Mouse (Mus musculus) lung, postnatal 10 days (tissue): Measurements from ENCODE around the gene Htra2.

Experiments used
- DNase-seq: peaks from one replicate; pipeline ENCODE4 v3.0.0; 2021

The Htra2 gene

DNA sequence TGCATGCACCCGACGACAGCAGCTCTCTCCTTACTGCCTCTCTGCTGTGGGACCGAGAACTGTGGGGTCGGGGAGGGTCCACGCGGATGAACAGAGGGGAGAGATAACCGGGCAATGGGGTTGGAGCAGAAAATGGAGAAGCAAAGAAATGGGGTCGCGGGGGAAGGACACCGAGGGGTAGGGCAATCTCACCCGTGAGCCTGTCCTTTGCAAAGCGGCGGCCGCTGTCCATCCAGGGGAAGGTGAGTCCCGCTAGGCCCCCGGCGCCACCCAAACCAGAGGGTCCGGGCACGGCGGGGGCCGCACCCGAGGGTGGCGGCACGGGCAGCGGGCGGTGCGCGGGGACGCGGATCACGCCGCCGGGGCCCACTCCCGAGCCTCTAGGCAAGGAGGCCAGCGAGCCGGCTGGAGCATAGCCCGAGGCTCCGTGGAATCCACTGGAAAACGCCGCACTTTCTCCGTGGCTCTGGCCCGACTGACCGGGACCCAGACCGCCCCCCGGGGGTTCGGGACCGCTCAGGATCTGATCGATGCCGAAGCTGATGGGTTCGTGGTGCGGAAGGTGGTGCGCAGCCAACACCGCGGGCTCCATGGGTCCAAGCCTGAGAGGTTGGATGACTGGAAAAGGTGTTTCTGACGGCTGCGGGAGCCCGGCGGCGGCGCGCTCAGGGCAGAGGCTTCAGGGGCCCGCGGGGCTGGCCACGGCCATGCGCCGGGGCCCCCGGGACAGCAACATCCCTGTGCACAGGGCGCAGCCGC is 14.6 kb upstream of the Htra2 start:
- no peak for DNase-seq

DNA sequence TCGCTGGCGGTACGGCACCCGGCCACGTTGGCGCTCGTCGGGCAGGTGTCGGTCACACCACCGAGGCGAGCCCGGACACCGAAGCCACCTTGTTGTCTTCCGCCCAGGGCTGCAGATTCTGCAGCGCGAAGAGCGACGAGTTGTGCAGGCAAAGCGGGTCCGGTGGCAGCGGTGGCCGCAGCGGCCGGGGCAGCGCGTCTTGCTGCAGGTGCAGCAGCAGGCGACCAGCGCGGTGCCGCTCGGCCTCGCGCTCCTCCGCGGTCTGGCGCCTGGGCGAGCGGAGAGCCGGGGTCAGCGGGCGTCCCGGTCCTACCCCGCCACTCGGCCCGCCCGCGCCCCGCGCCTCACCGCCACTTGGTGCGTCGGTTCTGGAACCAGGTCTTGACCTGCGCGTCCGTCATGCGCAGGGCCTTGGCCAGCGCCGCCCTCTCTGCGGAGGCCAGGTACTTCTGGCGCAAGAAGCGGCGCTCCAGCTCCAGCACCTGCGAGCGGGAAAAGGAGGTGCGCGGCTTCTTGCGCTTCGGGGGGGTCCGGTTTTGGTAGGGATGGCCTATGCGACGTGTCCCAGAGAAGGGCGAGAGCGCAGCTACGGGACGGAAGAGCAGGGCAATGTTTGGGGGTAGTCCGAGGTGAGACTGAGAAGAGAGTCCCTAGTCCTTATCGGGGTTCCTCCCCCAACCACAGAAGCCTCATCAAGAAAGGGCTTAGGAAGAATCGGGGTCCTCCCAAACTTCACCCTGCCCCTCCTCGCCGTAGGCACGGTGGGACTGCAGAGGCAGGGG is 13.8 kb upstream of the Htra2 start:
- no peak for DNase-seq

GRCm38 (mm10) chr6:83068221-83068620 is 13.1 kb upstream of the Htra2 start:
- DNase-seq: no peak

DNA sequence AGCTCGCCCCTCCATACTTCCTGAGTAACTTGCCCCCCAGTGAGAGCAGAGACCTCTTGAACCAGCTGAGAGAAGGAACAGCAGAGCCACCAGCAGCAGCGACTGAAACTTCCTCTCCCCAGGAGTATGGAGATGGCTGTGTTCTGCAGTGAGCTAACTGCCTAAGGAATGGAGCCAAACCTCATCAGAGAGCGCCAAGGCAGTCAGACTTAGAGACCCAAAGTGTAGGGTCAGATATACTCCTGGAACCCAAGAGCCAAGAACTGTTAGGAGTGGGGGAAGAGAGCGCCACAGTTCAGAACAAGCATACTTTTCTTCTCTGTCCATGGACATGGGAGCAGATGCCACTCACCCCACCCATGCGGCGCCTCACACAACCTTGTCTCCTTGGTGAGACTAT is 11.4 kb upstream of the Htra2 start:
- no peak for DNase-seq

DNA sequence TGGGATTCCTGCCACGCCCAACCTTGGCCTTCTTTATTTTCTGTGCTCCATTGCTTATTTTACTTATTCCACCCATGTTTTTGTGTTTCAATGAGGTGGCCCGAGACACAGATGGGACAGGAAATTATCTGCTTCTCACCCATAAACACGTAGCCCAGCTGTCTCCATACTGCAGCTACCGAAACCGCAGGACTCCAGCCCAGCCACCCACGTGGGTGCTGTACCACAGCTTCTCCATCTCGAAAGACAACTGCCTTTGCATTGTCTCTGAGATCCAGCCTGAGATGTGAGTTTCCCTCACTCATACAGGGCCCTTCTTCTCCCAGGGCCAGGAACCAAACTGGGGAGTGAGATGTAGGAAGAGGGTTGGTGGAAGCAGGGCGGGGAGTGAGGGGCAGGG is 10.9 kb upstream of the Htra2 start:
- DNase-seq: no peak

GRCm38 (mm10) chr6:83058725-83059124 is 3.7 kb upstream of the Htra2 start:
- no peak for DNase-seq

- no peak for DNase-seq
Measured at GRCm38 (mm10) chr6:83057790-83058189, 2.7 kb upstream of the Htra2 start, which contains the start of gene Dqx1. Gene Dqx1 (plus strand): TSS chr6:83057844.

- DNase-seq: peak; percentile 98
Measured at GRCm38 (mm10) chr6:83054074-83054851, 810 bp downstream of the Htra2 start, which contains the start of gene Aup1. Gene Aup1 (plus strand): TSS chr6:83054521.

DNA sequence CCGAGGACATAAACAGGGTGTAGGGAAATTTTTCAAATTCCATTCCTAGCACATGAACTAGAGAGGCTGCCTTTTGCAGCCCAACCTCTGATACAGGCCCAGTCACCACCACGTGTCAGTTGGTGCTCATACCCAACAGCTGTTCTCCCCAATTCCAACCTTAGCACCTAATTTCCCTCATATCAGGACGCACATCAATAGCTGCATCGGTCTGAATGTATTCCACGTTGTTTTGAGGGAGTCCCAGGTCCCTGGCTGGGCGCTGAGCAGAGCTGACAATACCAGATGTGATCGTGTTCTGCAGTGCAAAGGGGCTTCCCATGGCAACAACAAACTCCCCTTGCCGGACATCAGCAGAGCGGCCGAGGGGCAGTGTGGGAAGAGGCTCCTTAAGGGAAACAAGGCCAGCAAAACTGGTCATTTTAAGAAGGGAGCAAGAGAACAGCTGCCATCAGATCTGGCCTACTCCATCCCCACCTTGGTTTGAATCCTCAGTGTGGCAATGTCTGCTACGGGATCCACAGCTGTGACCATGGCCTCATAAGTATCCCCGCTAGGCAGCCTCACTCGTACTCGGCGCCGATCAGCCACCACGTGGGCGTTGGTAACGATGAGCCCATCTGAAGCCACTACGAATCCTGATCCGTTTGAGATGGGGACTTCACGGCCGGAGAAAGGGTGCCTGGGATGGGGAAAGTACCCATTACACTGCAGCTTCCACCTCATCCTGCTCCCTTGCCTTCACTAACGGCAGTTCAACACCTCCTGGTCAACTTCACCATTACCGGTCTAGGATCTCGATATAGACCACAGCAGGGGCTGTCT is 1.7 kb downstream of the Htra2 start:
- DNase-seq: peak; percentile 45

- DNase-seq: no peak
Measured at GRCm38 (mm10) chr6:83049367-83049766, 5.7 kb downstream of the Htra2 start.

- no peak for DNase-seq
Measured at GRCm38 (mm10) chr6:83044742-83045141, 10.3 kb downstream of the Htra2 start.

DNA sequence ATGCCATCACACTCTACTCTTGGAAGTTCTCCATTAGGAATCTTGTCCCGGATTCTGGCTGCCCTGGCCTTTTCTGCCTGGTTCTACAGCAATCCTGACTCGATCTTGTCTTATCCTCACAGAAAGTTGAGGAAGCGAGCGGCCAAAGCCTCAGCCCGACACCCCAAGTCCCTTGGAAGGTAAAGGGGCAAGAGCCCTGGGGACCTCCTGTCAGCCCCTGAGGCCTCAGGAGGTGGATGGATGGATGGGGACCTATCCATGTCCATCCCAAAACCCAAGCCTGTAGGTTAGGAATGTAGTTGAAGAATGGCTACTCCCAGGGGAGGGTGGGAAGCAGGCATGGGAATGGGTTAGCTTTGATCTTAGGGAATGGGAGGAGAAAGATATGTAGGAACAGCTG is 11.1 kb downstream of the Htra2 start:
- no peak for DNase-seq

GRCm38 (mm10) chr6:83043561-83043960 is 11.5 kb downstream of the Htra2 start:
- no peak for DNase-seq

DNA sequence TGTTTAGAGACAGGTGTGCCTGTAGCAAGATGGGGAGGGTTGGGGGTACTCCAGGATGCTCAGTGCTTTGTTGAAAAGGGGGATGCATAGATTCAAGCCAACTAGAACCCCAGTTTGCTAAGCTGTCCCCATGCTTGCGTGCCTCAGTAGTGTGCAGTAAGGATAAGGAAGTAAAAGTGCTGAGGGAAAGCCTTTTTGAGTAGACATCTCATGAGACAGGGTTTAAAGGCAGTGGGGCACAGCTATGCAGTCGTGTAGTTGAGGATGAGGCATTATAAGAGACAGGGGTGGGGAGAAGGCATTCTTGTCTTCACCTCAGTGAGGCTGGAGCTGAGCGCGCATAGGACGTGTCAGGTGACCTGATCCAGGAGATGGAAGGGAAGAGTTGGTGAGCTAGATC is 14.5 kb downstream of the Htra2 start:
- no peak for DNase-seq

GRCm38 (mm10) chr6:83038496-83039012 is 16.5 kb downstream of the Htra2 start:
- DNase-seq: peak; percentile 94

- no peak for DNase-seq
Measured at GRCm38 (mm10) chr6:83037188-83037587, 17.9 kb downstream of the Htra2 start.

GRCm38 (mm10) chr6:83034463-83035055 is 20.5 kb downstream of the Htra2 start:
- DNase-seq: no peak

GRCm38 (mm10) chr6:83033249-83034185 is 21.6 kb downstream of the Htra2 start, which contains the start of the genes Dok1 and Loxl3:
Gene Dok1 (minus strand): TSS chr6:83033471.
Gene Loxl3 (plus strand): TSS chr6:83034173.
- peak; percentile 91 for DNase-seq

DNA sequence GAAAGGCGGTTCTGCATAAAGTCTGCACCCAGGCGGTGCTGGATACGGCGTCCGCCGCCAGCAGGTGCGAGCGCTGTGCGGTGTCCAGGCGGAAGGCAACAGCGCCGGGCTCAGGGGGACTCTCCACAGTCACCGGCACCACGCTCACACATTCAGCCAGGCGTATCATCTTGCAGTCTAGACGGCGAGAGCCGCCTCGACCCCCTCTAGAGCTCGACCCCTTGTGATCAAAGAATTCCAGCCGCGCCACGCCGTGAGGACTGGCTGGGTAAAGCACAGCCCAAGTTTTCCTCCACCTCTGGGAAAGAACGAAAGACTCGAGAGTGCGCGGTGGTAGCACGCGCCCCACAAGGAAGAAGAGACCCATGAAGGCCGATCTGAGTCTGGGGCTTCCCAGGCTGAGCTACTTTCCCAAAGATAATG is 22.3 kb downstream of the Htra2 start:
- DNase-seq: peak; percentile 56

DNA sequence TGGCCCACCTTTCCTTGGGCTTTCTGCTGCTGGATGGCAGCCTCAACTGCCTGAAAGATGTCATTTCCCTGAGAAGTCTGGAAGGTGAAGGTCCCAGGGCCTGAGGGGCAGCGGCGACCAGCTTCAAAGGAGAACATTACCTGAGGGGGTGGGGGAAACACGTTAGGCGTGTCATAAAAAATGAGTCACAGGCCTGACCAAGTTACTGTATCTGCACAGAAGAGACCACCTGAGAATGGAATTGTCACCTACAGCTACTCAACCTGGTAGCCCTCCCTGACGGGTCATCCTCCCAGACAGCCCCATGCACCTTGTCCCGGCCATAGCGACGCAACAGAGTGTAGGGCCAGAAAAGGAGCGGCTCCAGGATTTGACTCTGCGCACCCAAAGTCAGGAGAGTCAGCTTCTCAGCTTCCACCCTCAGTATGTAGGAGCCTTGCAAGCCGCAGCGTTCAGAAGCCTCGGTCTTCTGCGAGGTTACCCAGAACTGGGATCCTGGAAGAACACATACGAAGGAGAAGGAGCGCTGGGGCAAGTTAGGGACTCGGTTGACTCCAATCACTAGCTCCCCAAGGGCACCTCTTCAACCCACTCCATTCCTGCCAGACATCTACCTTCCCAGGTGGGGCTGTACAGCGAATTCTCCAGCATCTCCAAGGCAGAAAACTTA is 23.0 kb downstream of the Htra2 start:
- no peak for DNase-seq
